Mouse (Mus musculus) stomach, embryonic 16.5 days (tissue): ENCODE results near the gene Arhgef1. TPM values are rescaled to one million over a fixed set of nuclear protein-coding genes. Genes with fewer than 3 reads are reported as not detected.

ENCODE experiments used
- ATAC-seq: fragments of 200-750 bp; cut with Nextera tagmentation; 2 replicates; pipeline ENCODE4 v1.8.0; 2017; ENCODE audit warnings: moderate number of reproducible peaks, moderate TSS enrichment; ENCODE audit not compliant: insufficient read depth, low FRiP score
- H3K27ac ChIP-seq: fragments of 300-500 bp; sonication (generic); 2 replicates; pipeline ENCODE4 v1.5.1; 2014; ENCODE audit warnings: low read length
- H3K27me3 ChIP-seq: fragments of 300-500 bp; sonication (generic); 2 replicates; pipeline ENCODE4 v1.6.1; 2014; ENCODE audit warnings: low read length, control low read depth, mixed read lengths; ENCODE audit not compliant: control insufficient read depth, insufficient read depth
- H3K36me3 ChIP-seq: fragments of 300-500 bp; sonication (generic); 2 replicates; pipeline ENCODE4 v1.6.1; 2014; ENCODE audit warnings: low read length; ENCODE audit not compliant: control insufficient read depth, insufficient read depth
- H3K4me1 ChIP-seq: fragments of 300-500 bp; sonication (generic); 2 replicates; pipeline ENCODE4 v1.6.1; 2014; ENCODE audit warnings: low read length, control low read depth, mixed read lengths; ENCODE audit not compliant: control insufficient read depth, insufficient read depth
- H3K4me2 ChIP-seq: fragments of 300-500 bp; sonication (generic); 2 replicates; pipeline ENCODE4 v1.6.1; 2014; ENCODE audit warnings: low read depth, low read length, mixed read lengths
- H3K4me3 ChIP-seq: fragments of 300-500 bp; sonication (generic); replicated peaks from 2 replicates; pipeline ENCODE4 v1.5.1; 2014; ENCODE audit warnings: mild to moderate bottlenecking, low read length
- H3K9ac ChIP-seq: fragments of 300-500 bp; sonication (generic); 2 replicates; pipeline ENCODE4 v1.6.1; 2014; ENCODE audit warnings: low read length
- H3K9me3 ChIP-seq: fragments of 300-500 bp; sonication (generic); replicated peaks from 2 replicates; pipeline ENCODE4 v1.6.1; 2016; ENCODE audit warnings: low read length, control low read depth; ENCODE audit not compliant: control insufficient read depth
- WGBS: fragments of 180-500 bp; shearing (Covaris S2); extraction: QIAGEN DNeasy Blood & Tissue Kit; methylation state at CpG from one replicate; pipeline ENCODE4 v1.1.7; 2014; 5-methylcytosine and 5-hydroxymethylcytosine counted together
- polyA plus RNA-seq: library from polyadenylated mRNA; unstranded; fragments of >200 nt; fragmentation: Nextera tagmentation; extraction: Ambion mirVana; gene quantifications from 2 replicates; pipeline ENCODE4 v1.2.1, GENCODE M21; 2015

The Arhgef1 gene
- polyA plus RNA-seq, 1 experiment from 2014 or later = 73.5 TPM

DNA sequence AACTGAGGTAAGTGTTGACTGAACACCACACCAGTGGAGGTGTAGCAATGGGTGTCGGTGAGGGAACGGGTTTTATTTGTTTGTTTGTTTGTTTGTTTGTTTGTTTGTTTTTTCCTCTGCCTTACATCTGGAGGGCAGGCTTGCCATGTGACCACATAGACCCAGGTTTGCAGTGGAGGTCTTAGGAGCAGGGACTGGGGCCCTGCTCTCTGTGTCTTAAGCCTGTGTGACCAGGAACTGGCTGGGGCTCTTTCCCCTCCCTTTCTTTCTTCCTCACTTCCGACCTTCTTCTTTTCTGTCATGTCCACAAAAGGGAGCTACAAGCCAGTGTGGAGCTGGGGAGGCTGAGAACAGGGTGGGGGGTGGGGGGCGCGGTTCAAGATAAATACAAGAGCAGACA lies 4.8 kb upstream of the Arhgef1 start:
- Histone ChIP-seq H3K36me3 (no peaks in the 10 kb centered on the region), H3K4me1 (peaks cover 8% of the 10 kb centered on the region), H3K4me3 (no peak overlapping the region), H3K27me3 (no peaks in the 10 kb centered on the region), H3K4me2 (no peak overlapping the region), H3K9ac (no peak overlapping the region), H3K27ac (no peak overlapping the region), H3K9me3 (no peaks in the 10 kb centered on the region)
- no peak for ATAC-seq
- 58% methylated on average over 5 of the region's 5 CpGs for WGBS

DNA sequence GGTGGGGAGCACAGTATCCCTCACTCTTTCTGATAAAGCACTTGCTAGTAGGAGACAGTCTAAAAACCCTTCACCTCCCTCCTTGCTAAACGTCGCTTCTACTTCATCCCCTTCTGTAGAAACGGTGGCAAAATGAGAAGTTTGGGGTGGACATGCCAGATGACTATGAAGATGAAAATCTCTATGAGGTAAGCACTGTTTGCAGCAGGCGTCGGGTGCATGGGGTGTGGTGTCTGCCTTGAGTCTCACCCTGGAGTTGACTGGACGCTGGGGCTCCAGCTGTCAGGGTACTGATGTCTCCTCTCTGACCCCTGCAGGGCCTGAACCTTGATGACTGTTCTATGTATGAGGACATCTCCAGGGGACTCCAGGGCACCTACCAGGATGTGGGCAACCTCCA lies 1.6 kb upstream of the Arhgef1 start:
- Histone ChIP-seq H3K27me3 (no peaks in the 10 kb centered on the region), H3K36me3 (no peaks in the 10 kb centered on the region), H3K27ac (no peak overlapping the region), H3K9me3 (no peaks in the 10 kb centered on the region), H3K4me2 (no peak overlapping the region), H3K9ac (no peak overlapping the region), H3K4me3 (no peak overlapping the region), H3K4me1 (peaks cover 25% of the 10 kb centered on the region)
- ATAC-seq = no peak
- 58% methylated on average over 6 of the region's 6 CpGs for WGBS

DNA sequence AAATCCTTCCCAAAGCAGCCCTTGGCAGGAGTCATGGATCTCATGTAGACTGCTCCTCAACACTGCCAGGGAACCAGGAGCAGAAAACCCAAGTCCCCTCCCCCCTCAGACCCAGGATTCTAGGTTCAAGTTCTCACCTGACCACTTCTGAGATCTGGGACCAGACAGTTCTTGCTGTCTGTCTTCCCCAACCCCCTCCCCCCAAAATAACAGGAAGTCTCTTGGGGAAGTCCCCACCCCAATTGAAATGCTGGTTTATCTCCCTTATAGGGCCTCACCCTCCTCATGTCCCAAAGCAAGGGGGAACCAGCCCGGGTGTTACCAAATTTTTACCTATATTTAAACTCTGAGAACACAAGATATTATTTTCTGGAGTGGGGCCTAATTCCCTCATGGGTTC lies 870 bp upstream of the Arhgef1 start:
- Histone ChIP-seq H3K9ac (peak overlapping the region; percentile 90; the same call in 1 of the 2 replicates), H3K4me2 (peak overlapping the region; percentile 91; the same call in 1 of the 2 replicates), H3K36me3 (no peaks in the 10 kb centered on the region), H3K27ac (peak overlapping the region; percentile 93; the same call in 1 of the 2 replicates), H3K4me3 (no peak overlapping the region), H3K4me1 (peaks cover 31% of the 10 kb centered on the region), H3K27me3 (no peaks in the 10 kb centered on the region), H3K9me3 (no peaks in the 10 kb centered on the region)
- WGBS = 47% methylated on average over 1 of the region's 1 CpGs
- no peak for ATAC-seq

DNA sequence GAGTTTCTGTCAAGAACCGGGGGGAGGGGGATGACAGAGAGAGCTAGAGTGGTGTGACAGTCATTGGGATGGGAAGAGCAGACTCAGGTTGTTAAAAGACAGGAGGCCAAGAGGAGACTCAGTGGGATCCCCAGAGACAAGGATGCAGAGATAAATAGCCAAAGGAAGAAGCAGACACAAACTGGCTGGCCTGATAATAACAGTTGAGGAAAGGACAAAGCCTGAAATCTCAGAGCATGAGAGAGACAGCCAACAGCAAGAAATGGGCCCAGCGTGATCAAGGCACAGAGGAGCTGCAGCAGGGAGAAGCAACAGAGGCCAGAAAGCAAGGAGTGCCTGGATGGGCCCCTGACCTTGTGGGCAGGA lies 465 bp upstream of the Arhgef1 start:
- H3K4me3 ChIP-seq = peak overlapping the region; percentile 76
- peak overlapping the region; percentile 93 for H3K27ac ChIP-seq
- H3K27me3 ChIP-seq = no peaks in the 10 kb centered on the region
- H3K36me3 ChIP-seq = no peaks in the 10 kb centered on the region
- peak overlapping the region; percentile 91 for H3K4me2 ChIP-seq
- ATAC-seq = no peak
- H3K4me1 ChIP-seq = peaks cover 35% of the 10 kb centered on the region
- H3K9me3 ChIP-seq = no peaks in the 10 kb centered on the region
- 44% methylated on average over 2 of the region's 2 CpGs for WGBS
- H3K9ac ChIP-seq = peak overlapping the region; percentile 90

DNA sequence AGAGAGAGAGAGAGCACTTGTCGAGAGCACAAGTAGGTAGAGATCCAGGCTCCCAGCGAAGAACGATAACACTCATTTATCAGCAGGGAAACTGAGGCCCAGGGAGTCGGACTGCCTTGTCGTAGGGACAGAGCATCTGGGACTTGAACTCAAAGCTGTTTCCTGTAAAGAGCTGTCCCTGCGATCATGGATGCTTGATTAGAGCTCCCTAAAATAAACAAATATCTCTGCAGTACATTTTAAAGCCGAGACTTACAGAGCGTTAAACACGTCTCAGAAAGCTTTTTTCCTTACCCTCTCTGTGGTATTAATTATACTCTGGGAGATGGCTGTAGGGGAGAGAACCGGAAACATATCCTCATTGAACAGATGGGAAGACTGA lies 723 bp downstream of the Arhgef1 start:
- Histone ChIP-seq H3K9ac (peak overlapping the region; percentile 90), H3K27ac (peak overlapping the region; percentile 93), H3K4me2 (peak overlapping the region; percentile 91), H3K36me3 (no peaks in the 10 kb centered on the region), H3K4me3 (peak overlapping the region; percentile 76), H3K27me3 (no peaks in the 10 kb centered on the region), H3K4me1 (peaks cover 36% of the 10 kb centered on the region), H3K9me3 (no peaks in the 10 kb centered on the region)
- 17% methylated on average over 10 of the region's 10 CpGs for WGBS
- no peak for ATAC-seq

DNA sequence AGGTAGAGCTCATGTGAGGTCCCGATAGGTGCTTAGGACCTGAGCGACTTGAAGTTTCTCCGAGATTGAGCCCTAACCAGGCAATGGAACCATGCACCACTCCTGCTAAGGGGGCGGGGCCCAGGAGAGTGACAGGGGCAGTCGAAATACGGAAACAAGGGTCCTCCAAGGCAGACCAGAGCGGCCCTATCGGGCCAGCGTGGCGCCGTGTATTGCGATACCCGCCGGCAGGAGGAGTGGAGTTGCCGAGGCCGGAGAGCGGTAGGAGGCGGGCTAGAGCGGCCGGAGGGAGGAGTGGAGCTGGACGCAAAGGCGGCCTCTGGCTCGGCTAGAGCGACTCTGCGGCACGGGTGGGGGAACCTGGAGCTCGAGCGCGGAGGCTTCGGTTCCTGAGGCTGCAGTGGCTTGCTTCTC lies 1.4 kb downstream of the Arhgef1 start:
- no peaks in the 10 kb centered on the region for H3K9me3 ChIP-seq
- H3K4me2 ChIP-seq = peak overlapping the region; percentile 91
- H3K27ac ChIP-seq = peak overlapping the region; percentile 93
- no peaks in the 10 kb centered on the region for H3K27me3 ChIP-seq
- peak overlapping the region; percentile 87 for H3K9ac ChIP-seq
- H3K36me3 ChIP-seq = no peaks in the 10 kb centered on the region
- peak overlapping the region; percentile 76 for H3K4me3 ChIP-seq
- 0% methylated on average over 30 of the region's 30 CpGs for WGBS
- ATAC-seq = peak; percentile 98
- peaks cover 36% of the 10 kb centered on the region for H3K4me1 ChIP-seq

DNA sequence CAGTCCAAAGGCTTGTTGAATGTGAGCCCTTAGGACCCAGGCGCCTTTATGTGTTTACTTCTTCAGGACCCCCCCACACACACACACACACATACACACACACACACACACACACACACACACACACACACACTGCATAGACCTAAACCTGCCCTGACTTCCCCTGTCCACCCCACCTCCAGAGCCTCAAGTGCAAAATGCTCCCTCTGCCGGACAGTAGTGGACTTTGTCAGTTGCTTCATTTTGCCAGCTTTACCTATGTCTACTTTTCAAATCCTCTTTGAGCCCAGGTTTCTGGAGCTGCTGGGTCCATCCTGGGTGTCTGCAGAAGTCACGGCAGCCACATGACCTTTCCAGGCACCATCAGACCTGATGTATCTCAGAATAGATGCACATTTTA lies 2.2 kb downstream of the Arhgef1 start:
- Histone ChIP-seq H3K9me3 (no peaks in the 10 kb centered on the region), H3K36me3 (no peaks in the 10 kb centered on the region), H3K4me1 (peaks cover 36% of the 10 kb centered on the region), H3K4me3 (peak overlapping the region; percentile 76), H3K9ac (peak overlapping the region; percentile 87), H3K27ac (peak overlapping the region; percentile 84), H3K4me2 (peak overlapping the region; percentile 91), H3K27me3 (no peaks in the 10 kb centered on the region)
- WGBS = 14% methylated on average over 3 of the region's 3 CpGs
- no peak for ATAC-seq

DNA sequence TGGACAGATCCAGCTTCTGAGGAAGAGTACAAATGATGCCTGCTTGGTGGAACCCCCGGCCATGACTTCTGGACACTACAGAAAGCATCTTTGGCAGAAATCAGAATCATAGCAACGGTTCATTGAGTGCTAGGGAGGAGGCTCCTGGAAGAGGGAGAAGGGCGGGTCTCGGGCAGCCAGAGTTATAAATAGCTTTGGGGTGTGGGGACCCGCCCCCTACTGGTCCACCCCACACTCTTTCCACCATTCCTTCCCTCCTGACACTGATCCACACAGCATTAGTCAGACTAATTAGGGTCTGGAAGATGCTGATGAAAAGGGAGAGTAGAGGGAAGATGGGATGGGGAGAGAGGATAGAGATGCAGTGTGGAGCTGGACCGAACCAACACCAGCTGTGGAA lies 3.8 kb downstream of the Arhgef1 start:
- no peak overlapping the region for H3K4me3 ChIP-seq
- peak overlapping the region; percentile 13; the same call in 1 of the 2 replicates for H3K4me2 ChIP-seq
- H3K27ac ChIP-seq = no peak overlapping the region
- WGBS = 25% methylated on average over 6 of the region's 6 CpGs
- H3K4me1 ChIP-seq = peaks cover 36% of the 10 kb centered on the region
- H3K36me3 ChIP-seq = no peaks in the 10 kb centered on the region
- no peak for ATAC-seq
- H3K9me3 ChIP-seq = no peaks in the 10 kb centered on the region
- H3K27me3 ChIP-seq = no peaks in the 10 kb centered on the region
- H3K9ac ChIP-seq = 0 out of 2 replicates have a peak overlapping the region, but pooled peaks have one; percentile 17

DNA sequence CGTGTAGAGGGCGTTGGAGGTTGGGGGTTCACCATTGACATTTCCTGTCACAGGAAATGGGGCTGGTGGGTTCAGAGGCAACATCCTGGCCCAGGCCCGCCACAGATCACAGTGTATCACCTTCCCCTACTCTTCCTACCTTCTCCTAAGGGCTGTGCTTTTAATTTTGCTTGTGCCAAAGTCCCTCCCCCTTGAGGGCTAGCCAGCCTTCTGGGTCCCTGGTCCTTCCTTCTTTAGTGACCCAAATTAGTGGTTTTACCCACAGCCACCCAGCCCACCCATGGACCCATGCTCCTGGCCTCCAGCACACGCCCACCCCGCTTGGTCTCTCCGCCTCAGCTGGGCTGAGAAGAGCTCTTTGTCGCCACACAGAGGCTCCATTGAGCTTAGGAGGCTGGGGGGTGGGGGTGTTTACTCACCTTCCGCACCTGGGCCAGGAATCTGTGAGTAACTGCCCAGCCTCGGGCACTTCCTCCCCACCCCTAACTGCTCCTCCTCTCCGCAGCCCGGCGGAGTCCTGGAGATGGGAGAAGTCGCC lies 4.6 kb downstream of the Arhgef1 start:
- ATAC-seq = no peak
- H3K9ac ChIP-seq = no peak overlapping the region
- H3K4me1 ChIP-seq = peaks cover 32% of the 10 kb centered on the region
- no peaks in the 10 kb centered on the region for H3K9me3 ChIP-seq
- no peak overlapping the region for H3K27ac ChIP-seq
- 28% methylated on average over 13 of the region's 13 CpGs for WGBS
- no peak overlapping the region for H3K4me3 ChIP-seq
- no peaks in the 10 kb centered on the region for H3K36me3 ChIP-seq
- H3K27me3 ChIP-seq = no peaks in the 10 kb centered on the region
- H3K4me2 ChIP-seq = peak overlapping the region; percentile 13; the same call in 1 of the 2 replicates
